Mouse (Mus musculus): ENCODE results near the gene Krt76. TPM values are rescaled to one million over a fixed set of nuclear protein-coding genes. Genes with fewer than 3 reads are reported as not detected.
A peak's percentile ranks its signal among the peaks of the same experiment; 100 is the strongest.

Krt76 gene
- total RNA-seq (2021): not detected
- long read RNA-seq, experiment 1: 0 reads
- long read RNA-seq, experiment 2: 0 reads

GRCm38 (mm10) chr15:101892820-101893219 is at the start of gene Krt76:
Gene Krt76, minus strand, starts transcription at chr15:101892920.
- intact Hi-C loops (cut with DNase I): no loop called here

GRCm38 (mm10) chr15:101941948-101942347 is 49.2 kb upstream of the Krt76 start:
- intact Hi-C loops (cut with DNase I): no loop called here
- no peak for DNase-seq

More at GRCm38 (mm10) chr15:101892820-101893219, at the start of gene Krt76:
- no peak for DNase-seq

- intact Hi-C loops (cut with DNase I): no loop called here
- no peak for DNase-seq
These were observed 47.6 kb upstream of the Krt76 start, which contains the start of gene Krt79 for GRCm38 (mm10) chr15:101940274-101940829. Gene Krt79, minus strand, starts transcription at chr15:101940324.

- DNase-seq: no peak
- intact Hi-C loops (cut with DNase I): no loop called here
These were observed 46.0 kb upstream of the Krt76 start for GRCm38 (mm10) chr15:101938600-101939308.

GRCm38 (mm10) chr15:101933024-101933423 is 40.3 kb upstream of the Krt76 start:
- no peak for DNase-seq
- intact Hi-C loops (cut with DNase I): no loop called here

GRCm38 (mm10) chr15:101929666-101930065 is 36.9 kb upstream of the Krt76 start:
- intact Hi-C loops (cut with DNase I): no loop called here
- DNase-seq: peak in 1 of 2 experiments; percentile 16

GRCm38 (mm10) chr15:101929087-101929486 is 36.4 kb upstream of the Krt76 start:
- intact Hi-C loops (cut with DNase I): no loop called here
- no peak for DNase-seq

- peak in 1 of 2 experiments; percentile 35 for DNase-seq
- intact Hi-C loops (cut with DNase I): no loop called here
These were observed 34.8 kb upstream of the Krt76 start for GRCm38 (mm10) chr15:101927340-101928080.

GRCm38 (mm10) chr15:101925041-101925440 is 32.3 kb upstream of the Krt76 start:
- no peak for DNase-seq
- intact Hi-C loops (cut with DNase I): no loop called here

GRCm38 (mm10) chr15:101924635-101925034 is 31.9 kb upstream of the Krt76 start, which contains the start of gene Krt4:
Gene Krt4, minus strand, starts transcription at chr15:101924735.
- intact Hi-C loops (cut with DNase I): no loop called here
- DNase-seq: no peak

- intact Hi-C loops (cut with DNase I): no loop called here
- DNase-seq: no peak
These were observed 29.6 kb upstream of the Krt76 start for GRCm38 (mm10) chr15:101922296-101922695.

GRCm38 (mm10) chr15:101916072-101916471 is 23.4 kb upstream of the Krt76 start:
- DNase-seq: no peak
- intact Hi-C loops (cut with DNase I): no loop called here

- intact Hi-C loops (cut with DNase I): loop anchor here (5.0 kb wide), 1 partner anchor 67 kb away; no protein-coding TSS in a partner anchor
These were observed 12.1 kb upstream of the Krt76 start for GRCm38 (mm10) chr15:101904849-101905248.

GRCm38 (mm10) chr15:101902171-101903149 is 9.7 kb upstream of the Krt76 start:
- intact Hi-C loops (cut with DNase I): loop anchor here (5.0 kb wide), 1 partner anchor 70 kb away; no protein-coding TSS in a partner anchor
- DNase-seq: no peak

More at GRCm38 (mm10) chr15:101904849-101905248, 12.1 kb upstream of the Krt76 start:
- no peak for DNase-seq

- no peak for DNase-seq
- intact Hi-C loops (cut with DNase I): no loop called here
These were observed 2.5 kb upstream of the Krt76 start for GRCm38 (mm10) chr15:101895216-101895615.

GRCm38 (mm10) chr15:101879776-101880175 is 12.9 kb downstream of the Krt76 start:
- intact Hi-C loops (cut with DNase I): no loop called here
- peak in 1 of 2 experiments; percentile 7 for DNase-seq

GRCm38 (mm10) chr15:101878041-101878440 is 14.7 kb downstream of the Krt76 start:
- intact Hi-C loops (cut with DNase I): no loop called here
- DNase-seq: no peak

- DNase-seq: no peak
- intact Hi-C loops (cut with DNase I): no loop called here
These were observed 18.3 kb downstream of the Krt76 start for GRCm38 (mm10) chr15:101874383-101874782.

GRCm38 (mm10) chr15:101873231-101873630 is 19.5 kb downstream of the Krt76 start:
- intact Hi-C loops (cut with DNase I): no loop called here
- DNase-seq: no peak

GRCm38 (mm10) chr15:101869431-101869830 is 23.3 kb downstream of the Krt76 start, which contains the start of gene Krt77:
Gene Krt77, minus strand, starts transcription at chr15:101869705.
- DNase-seq: no peak
- intact Hi-C loops (cut with DNase I): no loop called here
